Mouse (Mus musculus) liver, adult 10 weeks (tissue): Measurements from ENCODE around the gene Olfr1232. TPM values are rescaled to one million over a fixed set of nuclear protein-coding genes. Genes with fewer than 3 reads are reported as not detected.

Experiments used
- polyA plus RNA-seq: library from polyadenylated mRNA; stranded (reverse); fragments of 350-450 nt; fragmentation: Illumina TruSeq; extraction: RNeasy Lipid Tissue Mini Kit (QIAGEN cat#74804); gene quantifications from one replicate; pipeline ENCODE4 v1.2.3, GENCODE M21; 2014; ENCODE audit warnings: low read depth, low replicate concordance

Gene Olfr1232
- not detected for polyA plus RNA-seq

GRCm38 (mm10) chr2:89329575-89329974, at the start of gene Olfr1232:
Olfr1232 (minus strand) TSS chr2:89329675.

GRCm38 (mm10) chr2:89364765-89365164, 35.3 kb upstream of the Olfr1232 start, which contains the start of gene Olfr1234:
Olfr1234 (minus strand) TSS chr2:89364865.

GRCm38 (mm10) chr2:89342298-89342697, 12.8 kb upstream of the Olfr1232 start, which contains the start of gene Olfr1233:
Olfr1233 (minus strand) TSS chr2:89342398.

GRCm38 (mm10) chr2:89306974-89307373, 22.5 kb downstream of the Olfr1232 start, which contains the start of gene Olfr1231:
Olfr1231 (minus strand) TSS chr2:89307074.

GRCm38 (mm10) chr2:89297168-89297567, 32.3 kb downstream of the Olfr1232 start, which contains the start of gene Olfr1230:
Olfr1230 (minus strand) TSS chr2:89297268.

DNA sequence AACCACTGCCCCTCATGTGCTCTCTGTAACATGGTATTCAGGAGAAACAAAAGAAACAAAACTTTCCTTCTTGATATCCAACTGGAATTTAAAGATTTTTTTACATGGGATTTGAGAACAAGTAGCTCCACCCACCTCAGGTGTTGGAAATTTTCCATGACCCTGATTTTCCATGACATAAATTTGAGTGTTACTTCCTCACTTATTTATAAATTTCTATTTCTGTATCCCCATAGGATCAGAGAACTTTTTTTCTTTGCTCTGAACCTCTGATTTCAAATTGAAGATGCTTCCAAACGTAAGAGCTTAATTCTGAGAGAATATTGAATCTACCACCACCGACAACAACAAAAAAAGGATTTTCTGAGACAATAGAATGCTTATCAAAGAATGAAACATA, 41.6 kb downstream of the Olfr1232 start, which contains the start of gene Olfr1229:
Olfr1229 (minus strand) TSS at position 101 of the 400 bp plus-strand sequence.

Other genes starting within 250 kb of the Olfr1232 start
- gene Olfr1219, start 246.2 kb downstream of the Olfr1232 start, polyA plus RNA-seq = not detected
- gene Olfr1220, start 222.8 kb downstream of the Olfr1232 start, polyA plus RNA-seq = not detected
- gene Olfr1221, start 212.4 kb downstream of the Olfr1232 start, polyA plus RNA-seq = not detected
- gene Olfr1222, start 196.6 kb downstream of the Olfr1232 start, polyA plus RNA-seq = not detected
- not detected for gene Olfr1223, start 178.1 kb downstream of the Olfr1232 start, polyA plus RNA-seq
- gene Olfr1224-ps1, start 165.6 kb downstream of the Olfr1232 start, polyA plus RNA-seq = not detected
- not detected for gene Olfr1225, start 155.0 kb downstream of the Olfr1232 start, polyA plus RNA-seq
- not detected for gene Olfr1226, start 129.6 kb downstream of the Olfr1232 start, polyA plus RNA-seq
- gene Olfr1228, start 75.6 kb downstream of the Olfr1232 start, polyA plus RNA-seq = not detected
- gene Olfr1229, start 41.7 kb downstream of the Olfr1232 start, polyA plus RNA-seq = not detected
- not detected for gene Olfr1230, start 32.4 kb downstream of the Olfr1232 start, polyA plus RNA-seq
- not detected for gene Olfr1231, start 22.6 kb downstream of the Olfr1232 start, polyA plus RNA-seq
- not detected for gene Olfr1233, start 12.7 kb upstream of the Olfr1232 start, polyA plus RNA-seq
- not detected for gene Olfr1234, start 35.2 kb upstream of the Olfr1232 start, polyA plus RNA-seq
- not detected for gene Olfr1238, start 80.0 kb upstream of the Olfr1232 start, polyA plus RNA-seq
- gene Olfr1239, start 90.7 kb upstream of the Olfr1232 start, polyA plus RNA-seq = not detected
- not detected for gene Olfr1240, start 113.3 kb upstream of the Olfr1232 start, polyA plus RNA-seq
- gene Olfr1241, start 157.5 kb upstream of the Olfr1232 start, polyA plus RNA-seq = not detected
- not detected for gene Olfr1242, start 168.7 kb upstream of the Olfr1232 start, polyA plus RNA-seq
- not detected for gene Olfr1243, start 201.8 kb upstream of the Olfr1232 start, polyA plus RNA-seq
- gene Olfr1245, start 248.8 kb upstream of the Olfr1232 start, polyA plus RNA-seq = not detected